Mouse (Mus musculus): ENCODE results near the gene Pitpnb.

Pitpnb gene

GRCm38 (mm10) chr5:111330417-111331098 lies at the start of gene Pitpnb:
Gene Pitpnb (plus strand): TSS chr5:111330763.
- DNase-seq (ENCODE audit: low read depth): peak; percentile 94

- no peak for DNase-seq (ENCODE audit: low read depth)
Measured at GRCm38 (mm10) chr5:111284420-111285175, 46.0 kb upstream of the Pitpnb start.

GRCm38 (mm10) chr5:111287571-111287970 lies 43.0 kb upstream of the Pitpnb start:
- DNase-seq (ENCODE audit: low read depth): no peak

- DNase-seq (ENCODE audit: low read depth): no peak
Measured at GRCm38 (mm10) chr5:111288486-111288885, 42.1 kb upstream of the Pitpnb start.

- no peak for DNase-seq (ENCODE audit: low read depth)
Measured at GRCm38 (mm10) chr5:111290071-111290470, 40.5 kb upstream of the Pitpnb start.

- DNase-seq (ENCODE audit: low read depth): no peak
Measured at GRCm38 (mm10) chr5:111291639-111292038, 38.9 kb upstream of the Pitpnb start.

GRCm38 (mm10) chr5:111297801-111298200 lies 32.8 kb upstream of the Pitpnb start:
- no peak for DNase-seq (ENCODE audit: low read depth)

GRCm38 (mm10) chr5:111298706-111299105 lies 31.9 kb upstream of the Pitpnb start:
- no peak for DNase-seq (ENCODE audit: low read depth)

- DNase-seq (ENCODE audit: low read depth): no peak
Measured at GRCm38 (mm10) chr5:111300776-111301175, 29.8 kb upstream of the Pitpnb start.

- peak; percentile 33 for DNase-seq (ENCODE audit: low read depth)
Measured at GRCm38 (mm10) chr5:111301736-111302135, 28.8 kb upstream of the Pitpnb start.

GRCm38 (mm10) chr5:111304730-111305129 lies 25.8 kb upstream of the Pitpnb start:
- peak; percentile 8 for DNase-seq (ENCODE audit: low read depth)

GRCm38 (mm10) chr5:111310185-111310584 lies 20.4 kb upstream of the Pitpnb start:
- DNase-seq (ENCODE audit: low read depth): no peak

- no peak for DNase-seq (ENCODE audit: low read depth)
Measured at GRCm38 (mm10) chr5:111313833-111314232, 16.7 kb upstream of the Pitpnb start.

- DNase-seq (ENCODE audit: low read depth): no peak
Measured at GRCm38 (mm10) chr5:111315061-111315460, 15.5 kb upstream of the Pitpnb start.

GRCm38 (mm10) chr5:111317526-111317925 lies 13.0 kb upstream of the Pitpnb start:
- DNase-seq (ENCODE audit: low read depth): no peak

- DNase-seq (ENCODE audit: low read depth): no peak
Measured at GRCm38 (mm10) chr5:111318946-111319345, 11.6 kb upstream of the Pitpnb start.

GRCm38 (mm10) chr5:111325813-111326212 lies 4.8 kb upstream of the Pitpnb start:
- DNase-seq (ENCODE audit: low read depth): no peak

GRCm38 (mm10) chr5:111327420-111327819 lies 3.1 kb upstream of the Pitpnb start:
- DNase-seq (ENCODE audit: low read depth): peak; percentile 35

- DNase-seq (ENCODE audit: low read depth): peak; percentile 45
Measured at GRCm38 (mm10) chr5:111329782-111330416, 664 bp upstream of the Pitpnb start.

- DNase-seq (ENCODE audit: low read depth): peak; percentile 24
Measured at GRCm38 (mm10) chr5:111331099-111331435, 504 bp downstream of the Pitpnb start.

GRCm38 (mm10) chr5:111335939-111336691 lies 5.6 kb downstream of the Pitpnb start:
- DNase-seq (ENCODE audit: low read depth): no peak

GRCm38 (mm10) chr5:111341609-111342008 lies 11.0 kb downstream of the Pitpnb start:
- peak; percentile 69 for DNase-seq (ENCODE audit: low read depth)
